Comparison of ENCODE assay signal across 7 mouse cellular contexts in genomic region chr7:116608350-116609085, GRCm38 (mm10).
DNase-seq lines count a peak whose midpoint lies in the region; ATAC-seq and TF ChIP-seq lines count a peak whose summit lies in the region.

No protein-coding gene starts in this region.

- H3K27ac ChIP-seq in MEL (ENCODE audit: control insufficient read depth, low read depth, low read length): no peak overlapping the region
- H3K27ac ChIP-seq in forebrain, embryonic 10.5 days: no peak overlapping the region

- no peaks in the 10 kb centered on the region for H3K79me2 ChIP-seq in MEL (ENCODE audit: control insufficient read depth, insufficient read depth, low read length, poor library complexity)

- H3K4me3 ChIP-seq in MEL (ENCODE audit: control insufficient read depth in 1 of 2, insufficient read depth in 1 of 2, low read depth in 2 of 2, low read length in 2 of 2): peak overlapping the region; percentile 16 to 48; a peak in 3 of 4 replicates
- H3K4me3 ChIP-seq in forebrain, embryonic 10.5 days: peak overlapping the region; percentile 48

- TF ChIP-seq RAD21 in MEL (IDR thresholded peaks at IDR 0.05; ENCODE audit: low read depth, low read length): peak; percentile 89

- no peaks in the 10 kb centered on the region for H3K27me3 ChIP-seq in MEL (ENCODE audit: control insufficient read depth in 1 of 2, insufficient read depth in 2 of 2, low read length in 2 of 2)
- H3K27me3 ChIP-seq in forebrain, embryonic 10.5 days (ENCODE audit: poor library complexity, severe bottlenecking): no peaks in the 10 kb centered on the region

- H3K9me3 ChIP-seq in MEL (replicated peaks; ENCODE audit: insufficient read depth, low read length): no peaks in the 10 kb centered on the region
- no peaks in the 10 kb centered on the region for H3K9me3 ChIP-seq in forebrain, embryonic 10.5 days

- TF ChIP-seq CTCF in MEL (IDR thresholded peaks at IDR 0.05 in 2 of 3, conservative IDR thresholded peaks at IDR 0.05 in 1 of 3; ENCODE audit: control insufficient read depth in 1 of 3, insufficient read depth in 1 of 3, low read depth in 2 of 3, low read length in 3 of 3, poor library complexity in 1 of 3, severe bottlenecking in 1 of 3): peak; percentile 66 to 98 (median 74)

- H3K36me3 ChIP-seq in MEL (ENCODE audit: control insufficient read depth in 1 of 2, insufficient read depth in 2 of 2, low read length in 2 of 2): no peaks in the 10 kb centered on the region; a peak in 2 of 4 replicates
- H3K36me3 ChIP-seq in forebrain, embryonic 10.5 days (replicated peaks): no peaks in the 10 kb centered on the region

- peak; percentile 77 for DNase-seq in MEL (ENCODE audit: low read depth, low spot score)
- peak; percentile 36 for DNase-seq in brain, embryonic 18.5 days (ENCODE audit: low read depth, low spot score)
- peak; percentile 65 for DNase-seq in forebrain, embryonic 10.5 days (ENCODE audit: extremely low spot score, low spot score)
- peak; percentile 11 for DNase-seq in layer of hippocampus, adult 9-10 months (ENCODE audit: low spot score)
- peak; percentile 82 for DNase-seq in lung, postnatal 36 days
- DNase-seq in retina, postnatal 7 days (ENCODE audit: low read depth, low spot score): peak; percentile 76

- peaks cover 0 to 3% of the 10 kb centered on the region in 2 experiments; a peak in 2 of 4 replicates for H3K4me1 ChIP-seq in MEL (ENCODE audit: control insufficient read depth in 1 of 2, insufficient read depth in 2 of 2, low read length in 2 of 2)
- peaks cover 13% of the 10 kb centered on the region for H3K4me1 ChIP-seq in forebrain, embryonic 10.5 days

- no peak for TF ChIP-seq POLR2A in MEL (IDR thresholded peaks at IDR 0.05; ENCODE audit: control insufficient read depth in 1 of 2, insufficient read depth in 1 of 2, low read depth in 1 of 2, low read length in 2 of 2, poor library complexity in 1 of 2)

- peak overlapping the region; percentile 47; the same call in 1 of the 2 replicates for H3K9ac ChIP-seq in MEL (ENCODE audit: control insufficient read depth, low read depth, low read length, poor library complexity, severe bottlenecking)

- 23% methylated on average over 15 of the region's 15 CpGs for WGBS in forebrain, embryonic 10.5 days

- no peak for TF ChIP-seq EP300 in MEL (IDR thresholded peaks at IDR 0.05; ENCODE audit: low read depth in 1 of 2, low read length in 2 of 2)

- ATAC-seq in hematopoietic stem cell, adult 5-6 weeks (replicated peaks in 1 of 2; ENCODE audit: insufficient read depth in 1 of 2, low FRiP score in 2 of 2, low TSS enrichment in 1 of 2, low read depth in 1 of 2, poor library complexity in 2 of 2, severe bottlenecking in 2 of 2): peak; percentile 63 to 75; a peak in 3 of 4 replicates

TF ChIP-seq in MEL, 35 proteins besides CTCF, POLR2A, EP300 and RAD21:
- TF ChIP-seq TAL1 (IDR thresholded peaks at IDR 0.05; ENCODE audit: low read length) (no peak), E2F4 (IDR thresholded peaks at IDR 0.05; ENCODE audit: borderline replicate concordance, low read depth, low read length) (no peak), MAX (IDR thresholded peaks at IDR 0.05; ENCODE audit: low read length) (no peak), GABPA (IDR thresholded peaks at IDR 0.05; ENCODE audit: low read depth, low read length) (no peak), KAT2A (conservative IDR thresholded peaks at IDR 0.05; ENCODE audit: low read depth, low read length) (no peak), BHLHE40 (IDR thresholded peaks at IDR 0.05; ENCODE audit: borderline replicate concordance, low read depth, low read length) (no peak), MAFK (IDR thresholded peaks at IDR 0.05; ENCODE audit: borderline replicate concordance, low read depth, low read length) (no peak), CHD1 (IDR thresholded peaks at IDR 0.05; ENCODE audit: low read depth, low read length) (no peak), SIN3A (IDR thresholded peaks at IDR 0.05; ENCODE audit: low read length) (peak; percentile 74), MAZ (IDR thresholded peaks at IDR 0.05; ENCODE audit: low read depth, low read length) (peak; percentile 79; the same call in 1 of the 2 replicates), MYC (IDR thresholded peaks at IDR 0.05; ENCODE audit: low read depth, low read length) (0 out of 2 replicates have a peak, but pooled peaks have one; percentile 26), POLR2AphosphoS2 (IDR thresholded peaks at IDR 0.05; ENCODE audit: low read length) (no peak), ZKSCAN1 (IDR thresholded peaks at IDR 0.05; ENCODE audit: low read depth, low read length) (peak; percentile 87; the same call in 1 of the 2 replicates), CHD2 (IDR thresholded peaks at IDR 0.05; ENCODE audit: low read length) (no peak), NELFE (IDR thresholded peaks at IDR 0.05; ENCODE audit: low read depth, low read length) (no peak), ZMIZ1 (IDR thresholded peaks at IDR 0.05; ENCODE audit: low read depth, low read length) (no peak), POLR2AphosphoS5 (IDR thresholded peaks at IDR 0.05; ENCODE audit: borderline replicate concordance, low read depth, low read length) (no peak), USF1 (IDR thresholded peaks at IDR 0.05; ENCODE audit: low read depth, low read length) (0 out of 2 replicates have a peak, but pooled peaks have one; percentile 6), MYB (IDR thresholded peaks at IDR 0.05; ENCODE audit: low read depth, low read length) (no peak), TBP (IDR thresholded peaks at IDR 0.05; ENCODE audit: low read depth, low read length) (peak; percentile 37; the same call in 1 of the 2 replicates), GATA1 (IDR thresholded peaks at IDR 0.05; ENCODE audit: low read depth, low read length) (no peak), MXI1 (IDR thresholded peaks at IDR 0.05; ENCODE audit: low read depth, low read length) (no peak), UBTF (IDR thresholded peaks at IDR 0.05; ENCODE audit: borderline replicate concordance, insufficient read depth, low read depth, low read length) (no peak), SMC3 (IDR thresholded peaks at IDR 0.05; ENCODE audit: low read depth, low read length) (peak; percentile 90), USF2 (IDR thresholded peaks at IDR 0.05; ENCODE audit: borderline replicate concordance in 1 of 2, insufficient read depth in 1 of 2, low read depth in 1 of 2, low read length in 2 of 2) (no peak), ZC3H11A (IDR thresholded peaks at IDR 0.05; ENCODE audit: low read depth, low read length) (peak; percentile 85), ZNF384 (IDR thresholded peaks at IDR 0.05; ENCODE audit: low read depth, low read length) (peak; percentile 100), MEF2A (IDR thresholded peaks at IDR 0.05; ENCODE audit: extremely low read depth, insufficient replicate concordance, low read depth, low read length, poor library complexity, severe bottlenecking) (no peak), RCOR1 (IDR thresholded peaks at IDR 0.05; ENCODE audit: low read depth, low read length) (no peak), TCF12 (IDR thresholded peaks at IDR 0.05; ENCODE audit: low read depth, low read length) (0 out of 2 replicates have a peak, but pooled peaks have one; percentile 33), ELF1 (IDR thresholded peaks at IDR 0.05; ENCODE audit: low read depth, low read length) (peak; percentile 42; the same call in 1 of the 2 replicates), HCFC1 (IDR thresholded peaks at IDR 0.05; ENCODE audit: low read depth, low read length) (0 out of 2 replicates have a peak, but pooled peaks have one; percentile 38), ETS1 (IDR thresholded peaks at IDR 0.05; ENCODE audit: low read depth, low read length) (peak; percentile 45; the same call in 1 of the 2 replicates), NRF1 (IDR thresholded peaks at IDR 0.05; ENCODE audit: insufficient read depth, low read depth, low read length, poor library complexity, severe bottlenecking) (no peak), JUND (IDR thresholded peaks at IDR 0.05; ENCODE audit: low read depth, low read length) (no peak)

Comparison
In these comparisons a context has a peak if more than half of its experiments do, and no peak if none do; other contexts are left out.
1. DNase-seq: peak in every context shown above with its lines; median percentile 82 in lung, postnatal 36 days; 77 in MEL; 76 in retina, postnatal 7 days; 65 in forebrain, embryonic 10.5 days; 36 in brain, embryonic 18.5 days; 11 in layer of hippocampus, adult 9-10 months.